10 mouse cellular contexts compared by ENCODE assay signal in genomic region chr11:113174011-113174507, GRCm38 (mm10).
DNase-seq lines count a peak whose midpoint lies in the region; ATAC-seq lines count a peak whose summit lies in the region.
"Had no signal": no experiment of that assay in that cellular context is flagged by ENCODE, and none has a peak within 500 bp of the region (broad histone marks: within the 10 kb centered on the region; RNA-seq: fewer than 3 reads in every experiment).

No protein-coding gene starts in this region.

- H3K36me3 ChIP-seq in heart, embryonic 10.5 days = no peaks in the 10 kb centered on the region
- no peaks in the 10 kb centered on the region for H3K36me3 ChIP-seq in embryonic facial prominence, embryonic 13.5 days
- no peaks in the 10 kb centered on the region for H3K36me3 ChIP-seq in limb, embryonic 13.5 days
- H3K36me3 ChIP-seq in neural tube, embryonic 12.5 days = no peaks in the 10 kb centered on the region

- no peak for ATAC-seq in embryonic facial prominence, embryonic 13.5 days (ENCODE audit: insufficient number of reproducible peaks, insufficient read depth, low FRiP score, low TSS enrichment, low read depth)
- ATAC-seq in limb, embryonic 13.5 days (ENCODE audit: low FRiP score, low read depth) = no peak
- ATAC-seq in neural tube, embryonic 12.5 days (ENCODE audit: low FRiP score, low read depth) = no peak

- no peak overlapping the region for H3K9ac ChIP-seq in embryonic facial prominence, embryonic 13.5 days
- H3K9ac ChIP-seq in limb, embryonic 13.5 days = no peak overlapping the region
- no peak overlapping the region for H3K9ac ChIP-seq in neural tube, embryonic 12.5 days

- intact Hi-C loops in heart, postnatal 10 days (cut with DNase I) = loop anchor here (10.0 kb wide), 2 partner anchors 241 to 641 kb away; no protein-coding TSS in a partner anchor
- intact Hi-C loops in left cerebral cortex, postnatal 4 days (cut with DNase I) = loop anchor here (10.0 kb wide), 1 partner anchor 481 kb away; the partner anchor contains the start of gene Slc39a11

- no peaks in the 10 kb centered on the region for H3K9me3 ChIP-seq in heart, embryonic 10.5 days
- no peaks in the 10 kb centered on the region for H3K9me3 ChIP-seq in embryonic facial prominence, embryonic 13.5 days
- H3K9me3 ChIP-seq in limb, embryonic 13.5 days = no peaks in the 10 kb centered on the region
- no peaks in the 10 kb centered on the region for H3K9me3 ChIP-seq in neural tube, embryonic 12.5 days

- 0 out of 2 replicates have a peak overlapping the region, but pooled peaks have one; percentile 10 for H3K27ac ChIP-seq in heart, embryonic 10.5 days
- 0 out of 2 replicates have a peak overlapping the region, but pooled peaks have one; percentile 19 for H3K27ac ChIP-seq in embryonic facial prominence, embryonic 13.5 days
- peak overlapping the region; percentile 28; the same call in 1 of the 2 replicates for H3K27ac ChIP-seq in limb, embryonic 13.5 days
- peak overlapping the region; percentile 26; the same call in 1 of the 2 replicates for H3K27ac ChIP-seq in neural tube, embryonic 12.5 days
- H3K27ac ChIP-seq: macrophage had no signal

- peaks cover 24% of the 10 kb centered on the region for H3K4me1 ChIP-seq in heart, embryonic 10.5 days
- H3K4me1 ChIP-seq in embryonic facial prominence, embryonic 13.5 days = peaks cover 16% of the 10 kb centered on the region
- peaks cover 62% of the 10 kb centered on the region for H3K4me1 ChIP-seq in limb, embryonic 13.5 days
- H3K4me1 ChIP-seq in neural tube, embryonic 12.5 days = peaks cover 55% of the 10 kb centered on the region

- no peak overlapping the region for H3K4me2 ChIP-seq in embryonic facial prominence, embryonic 13.5 days
- H3K4me2 ChIP-seq in limb, embryonic 13.5 days (replicated peaks) = no peak overlapping the region
- peak overlapping the region; percentile 14; the same call in 1 of the 2 replicates for H3K4me2 ChIP-seq in neural tube, embryonic 12.5 days (replicated peaks)

- peaks cover 9% of the 10 kb centered on the region; the same call in 1 of the 2 replicates for H3K27me3 ChIP-seq in heart, embryonic 10.5 days (ENCODE audit: insufficient read depth, poor library complexity, severe bottlenecking)
- no peaks in the 10 kb centered on the region; the same call in none of the 2 replicates for H3K27me3 ChIP-seq in embryonic facial prominence, embryonic 13.5 days
- no peaks in the 10 kb centered on the region for H3K27me3 ChIP-seq in limb, embryonic 13.5 days
- H3K27me3 ChIP-seq in neural tube, embryonic 12.5 days (replicated peaks) = no peaks in the 10 kb centered on the region

- H3K4me3 ChIP-seq in heart, embryonic 10.5 days = no peak overlapping the region
- no peak overlapping the region for H3K4me3 ChIP-seq in embryonic facial prominence, embryonic 13.5 days
- no peak overlapping the region for H3K4me3 ChIP-seq in limb, embryonic 13.5 days
- no peak overlapping the region for H3K4me3 ChIP-seq in neural tube, embryonic 12.5 days
- H3K4me3 ChIP-seq: erythroblast, embryonic 14.5 days had no signal

- DNase-seq in heart, embryonic 10.5 days (ENCODE audit: low spot score) = no peak
- no peak for DNase-seq in heart, postnatal 10 days
- no peak for DNase-seq in left cerebral cortex, postnatal 4 days
- DNase-seq in spleen, postnatal 14 days (ENCODE audit: low spot score in 2 of 2) = no peak
- DNase-seq in heart, adult 8-10 months (ENCODE audit: low spot score) = no peak

- WGBS in heart, embryonic 10.5 days = 58% methylated on average over 5 of the region's 5 CpGs
- WGBS in embryonic facial prominence, embryonic 13.5 days = 67% methylated on average over 5 of the region's 5 CpGs
- 76% methylated on average over 5 of the region's 5 CpGs for WGBS in limb, embryonic 13.5 days
- 59% methylated on average over 5 of the region's 5 CpGs for WGBS in neural tube, embryonic 12.5 days
